Mouse (Mus musculus): Measurements from ENCODE around the gene Hist1h2bl. TPM values are rescaled to one million over a fixed set of nuclear protein-coding genes. Genes with fewer than 3 reads are reported as not detected.
"Not testable (repeated sequence)": the region's sequence is repeated elsewhere in the genome, so short reads cannot be mapped to it uniquely, and the experiment has no call there.

The Hist1h2bl gene
- 3.3 and 3.4 TPM in 2 replicates for polyA plus RNA-seq (2015; fragmentation: Nextera tagmentation; extraction: Ambion mirVana)

DNA sequence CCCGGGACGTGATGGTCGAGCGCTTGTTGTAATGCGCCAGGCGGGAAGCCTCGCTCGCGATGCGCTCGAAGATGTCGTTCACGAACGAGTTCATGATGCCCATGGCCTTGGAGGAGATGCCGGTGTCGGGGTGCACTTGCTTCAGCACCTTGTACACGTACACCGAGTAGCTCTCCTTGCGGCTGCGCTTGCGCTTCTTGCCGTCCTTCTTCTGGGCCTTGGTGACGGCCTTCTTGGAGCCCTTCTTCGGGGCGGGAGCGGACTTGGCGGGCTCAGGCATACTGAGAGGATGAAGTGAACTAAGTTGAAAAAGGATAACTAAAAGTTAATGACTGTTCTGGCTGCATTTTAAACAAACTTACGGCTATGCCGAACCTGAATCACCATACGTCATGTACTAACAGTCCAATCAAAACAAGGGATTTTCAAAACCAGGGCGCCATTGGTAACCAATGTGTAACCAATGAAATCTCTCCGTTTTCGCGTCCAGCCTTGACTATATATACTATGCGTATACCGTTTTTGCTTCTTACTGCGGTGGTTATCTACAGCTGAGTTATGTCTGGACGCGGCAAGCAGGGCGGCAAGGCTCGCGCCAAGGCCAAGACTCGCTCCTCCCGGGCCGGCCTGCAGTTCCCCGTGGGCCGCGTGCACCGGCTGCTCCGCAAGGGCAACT lies at the start of gene Hist1h2bl, which contains the start of gene Hist1h2ai:
Hist1h2bl (minus strand) TSS at position 280 of the 676 bp plus-strand sequence.
Hist1h2ai (plus strand) TSS at position 559 of the 676 bp plus-strand sequence.
- H3K9me3 ChIP-seq, H3K27me3 ChIP-seq, H3K36me3 ChIP-seq: not testable (repeated sequence)
- H3K4me2 ChIP-seq (replicated peaks) = peak within 1 kb of the TSS; percentile 85
- H3K9ac ChIP-seq = peak within 1 kb of the TSS; percentile 81
- WGBS = under 1% methylated on average over 36 of the region's 50 CpGs
- H3K4me3 ChIP-seq = peak within 1 kb of the TSS; percentile 51
- ATAC-seq (ENCODE audit: low FRiP score, low read depth) = peak; percentile 94
- peaks cover 35% of the 10 kb centered on the region for H3K4me1 ChIP-seq
- H3K27ac ChIP-seq = peak within 1 kb of the TSS; percentile 95

DNA sequence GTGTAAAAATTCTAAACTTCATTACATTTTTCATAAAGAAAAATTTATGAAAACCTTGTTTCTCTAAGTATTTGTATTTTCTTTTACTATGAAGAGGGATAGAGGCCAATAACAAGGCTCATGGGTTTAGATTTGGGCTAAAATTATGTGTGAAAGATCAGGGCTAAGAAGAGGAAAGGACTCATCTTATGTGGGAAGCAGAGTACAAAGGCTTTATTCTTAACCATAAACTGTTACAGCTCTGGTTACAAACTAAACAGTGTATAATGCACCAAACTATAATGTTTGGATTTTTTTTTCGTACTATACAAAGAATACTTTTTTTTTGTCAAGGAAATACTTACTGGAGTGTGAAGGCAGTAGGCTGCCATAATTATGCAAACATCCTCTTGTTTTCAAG lies 39.8 kb upstream of the Hist1h2bl start:
- Histone ChIP-seq H3K27ac (no peak overlapping the region), H3K9me3 (no peaks in the 10 kb centered on the region), H3K4me2 (replicated peaks) (peak overlapping the region; percentile 41; the same call in 1 of the 2 replicates), H3K27me3 (no peaks in the 10 kb centered on the region), H3K4me1 (peaks cover 18% of the 10 kb centered on the region), H3K4me3 (no peak overlapping the region), H3K36me3 (no peaks in the 10 kb centered on the region), H3K9ac (no peak overlapping the region)
- ATAC-seq (ENCODE audit: low FRiP score, low read depth) = no peak
- 77% methylated on average over 1 of the region's 1 CpGs for WGBS

DNA sequence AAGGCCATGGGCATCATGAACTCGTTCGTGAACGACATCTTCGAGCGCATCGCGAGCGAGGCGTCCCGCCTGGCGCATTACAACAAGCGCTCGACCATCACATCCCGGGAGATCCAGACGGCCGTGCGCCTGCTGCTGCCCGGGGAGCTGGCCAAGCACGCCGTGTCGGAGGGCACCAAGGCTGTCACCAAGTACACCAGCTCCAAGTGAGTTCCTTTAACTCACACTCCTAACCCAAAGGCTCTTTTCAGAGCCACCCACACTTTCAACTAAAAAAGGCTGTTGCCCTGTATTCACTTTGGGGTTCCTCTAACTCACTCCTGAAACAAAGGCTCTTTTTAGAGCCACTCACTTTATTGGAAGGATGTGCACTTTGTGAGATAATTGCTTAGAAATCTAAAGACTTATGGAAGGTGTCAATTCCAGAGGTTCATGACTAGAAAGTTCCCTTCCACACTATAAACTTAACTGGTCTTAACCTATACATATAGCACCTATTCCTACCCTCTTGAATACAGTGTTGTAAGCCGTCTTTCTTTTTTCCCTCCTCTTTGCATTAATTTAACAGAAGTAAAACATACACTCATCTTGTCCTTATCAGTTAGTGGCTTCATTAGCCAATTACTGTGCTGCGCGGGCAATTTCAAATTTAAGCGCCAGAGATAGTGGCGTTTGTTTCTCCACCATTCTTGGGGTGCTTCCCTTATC lies 38.5 kb upstream of the Hist1h2bl start:
- peak overlapping the region; percentile 75 for H3K4me2 ChIP-seq (replicated peaks)
- not testable (repeated sequence) for ATAC-seq (ENCODE audit: low FRiP score, low read depth); H3K27me3 ChIP-seq; H3K9me3 ChIP-seq; H3K36me3 ChIP-seq
- peak overlapping the region; percentile 65 for H3K9ac ChIP-seq
- WGBS = under 1% methylated on average over 26 of the region's 26 CpGs
- peaks cover 20% of the 10 kb centered on the region for H3K4me1 ChIP-seq
- H3K27ac ChIP-seq = peak overlapping the region; percentile 93
- H3K4me3 ChIP-seq = peak overlapping the region; percentile 46

DNA sequence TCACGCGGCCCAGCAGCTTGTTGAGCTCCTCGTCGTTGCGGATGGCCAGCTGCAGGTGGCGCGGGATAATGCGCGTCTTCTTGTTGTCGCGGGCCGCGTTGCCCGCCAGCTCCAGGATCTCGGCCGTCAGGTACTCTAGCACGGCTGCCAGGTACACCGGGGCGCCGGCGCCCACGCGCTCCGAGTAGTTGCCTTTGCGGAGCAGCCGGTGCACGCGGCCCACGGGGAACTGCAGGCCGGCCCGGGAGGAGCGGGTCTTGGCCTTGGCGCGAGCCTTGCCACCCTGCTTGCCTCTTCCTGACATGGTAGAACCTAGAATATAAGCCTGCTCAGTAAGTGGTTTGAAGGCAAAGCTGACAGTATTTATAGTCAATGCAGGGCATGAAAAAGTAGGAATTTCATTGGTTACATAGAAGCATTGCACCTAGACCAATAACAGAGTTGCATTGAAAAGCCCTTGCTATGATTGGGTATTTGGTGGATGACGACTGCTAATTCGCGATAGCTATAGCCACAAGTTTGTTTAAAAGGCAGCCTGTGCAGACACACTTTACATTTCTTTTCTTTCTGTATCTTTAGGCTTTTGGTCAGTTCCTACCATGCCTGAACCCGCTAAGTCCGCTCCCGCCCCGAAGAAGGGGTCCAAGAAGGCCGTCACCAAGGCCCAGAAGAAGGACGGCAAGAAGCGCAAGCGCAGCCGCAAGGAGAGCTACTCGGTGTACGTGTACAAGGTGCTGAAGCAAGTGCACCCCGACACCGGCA lies 37.8 kb upstream of the Hist1h2bl start, which contains the start of the genes Hist1h2ak and Hist1h2bn:
Hist1h2ak (minus strand) TSS at position 304 of the 762 bp plus-strand sequence.
Hist1h2bn (plus strand) TSS at position 600 of the 762 bp plus-strand sequence.
- H3K9me3 ChIP-seq, H3K27me3 ChIP-seq, H3K36me3 ChIP-seq: not testable (repeated sequence)
- Histone ChIP-seq H3K4me2 (replicated peaks) (peak within 1 kb of the TSS; percentile 75), H3K27ac (peak within 1 kb of the TSS; percentile 93), H3K4me3 (peak within 1 kb of the TSS; percentile 46), H3K9ac (peak within 1 kb of the TSS; percentile 78), H3K4me1 (peaks cover 27% of the 10 kb centered on the region)
- WGBS = under 1% methylated on average over 48 of the region's 50 CpGs
- ATAC-seq (ENCODE audit: low FRiP score, low read depth) = peak; percentile 94

DNA sequence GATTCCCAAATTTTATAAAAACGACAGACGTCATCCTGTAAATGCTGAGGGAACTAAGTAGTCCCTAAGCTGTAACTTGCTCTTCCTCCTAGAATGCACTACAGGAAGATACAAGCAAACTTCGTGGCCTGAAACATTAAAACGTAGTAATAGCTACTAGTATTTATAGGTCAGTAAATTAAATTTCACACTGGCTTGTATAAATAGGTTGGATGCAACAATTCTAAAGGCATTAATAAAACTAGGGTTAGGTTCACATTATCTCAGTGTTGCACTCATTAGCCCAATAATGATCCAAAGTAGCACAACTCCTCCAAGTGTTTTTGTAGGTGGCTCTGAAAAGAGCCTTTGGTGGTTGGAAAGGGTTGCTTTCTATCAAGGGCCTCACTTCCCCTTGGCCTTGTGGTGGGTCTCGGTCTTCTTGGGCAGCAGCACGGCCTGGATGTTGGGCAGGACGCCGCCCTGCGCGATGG lies 37.1 kb upstream of the Hist1h2bl start:
- Histone ChIP-seq H3K4me3 (peak overlapping the region; percentile 46), H3K27me3 (no peaks in the 10 kb centered on the region), H3K4me1 (peaks cover 31% of the 10 kb centered on the region), H3K9me3 (no peaks in the 10 kb centered on the region), H3K27ac (peak overlapping the region; percentile 93), H3K36me3 (no peaks in the 10 kb centered on the region), H3K4me2 (replicated peaks) (peak overlapping the region; percentile 75), H3K9ac (peak overlapping the region; percentile 78)
- no peak for ATAC-seq (ENCODE audit: low FRiP score, low read depth)
- 1% methylated on average over 10 of the region's 10 CpGs for WGBS

- no peaks in the 10 kb centered on the region for H3K9me3 ChIP-seq
- WGBS = 33% methylated on average over 3 of the region's 3 CpGs
- peak overlapping the region; percentile 46 for H3K4me3 ChIP-seq
- H3K27ac ChIP-seq = peak overlapping the region; percentile 93
- H3K4me1 ChIP-seq = peaks cover 34% of the 10 kb centered on the region
- peak overlapping the region; percentile 75 for H3K4me2 ChIP-seq (replicated peaks)
- no peaks in the 10 kb centered on the region for H3K27me3 ChIP-seq
- H3K36me3 ChIP-seq = no peaks in the 10 kb centered on the region
- no peak for ATAC-seq (ENCODE audit: low FRiP score, low read depth)
- peak overlapping the region; percentile 43; the same call in 1 of the 2 replicates for H3K9ac ChIP-seq
Measured at GRCm38 (mm10) chr13:21752356-21752755, 36.4 kb upstream of the Hist1h2bl start.

DNA sequence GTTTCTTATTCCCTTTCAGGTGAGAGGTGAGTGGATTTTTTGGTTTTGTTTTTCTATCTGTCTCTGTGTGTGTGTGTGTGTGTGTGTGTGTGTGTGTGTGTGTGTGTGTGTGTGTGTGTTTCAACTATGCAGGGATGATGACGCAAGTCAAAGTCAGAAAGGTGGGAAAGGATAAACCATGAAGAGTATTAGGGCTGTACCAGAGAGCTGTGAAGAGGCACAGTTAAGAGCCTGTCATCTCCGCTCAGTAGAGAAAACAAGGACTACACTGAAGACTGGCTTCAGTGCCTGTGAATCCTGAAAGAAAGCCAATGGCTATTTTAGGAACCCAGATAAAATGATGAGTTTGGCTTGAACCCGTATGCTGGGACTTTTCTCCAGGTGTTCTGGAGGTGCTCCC lies 35.9 kb upstream of the Hist1h2bl start:
- ATAC-seq (ENCODE audit: low FRiP score, low read depth) = no peak
- Histone ChIP-seq H3K9me3 (no peaks in the 10 kb centered on the region), H3K4me2 (replicated peaks) (peak overlapping the region; percentile 75), H3K4me3 (no peak overlapping the region), H3K27ac (peak overlapping the region; percentile 93), H3K4me1 (peaks cover 36% of the 10 kb centered on the region), H3K27me3 (no peaks in the 10 kb centered on the region), H3K9ac (no peak overlapping the region), H3K36me3 (no peaks in the 10 kb centered on the region)
- 83% methylated on average over 3 of the region's 3 CpGs for WGBS

- no peaks in the 10 kb centered on the region for H3K27me3 ChIP-seq
- no peak overlapping the region for H3K4me3 ChIP-seq
- H3K4me2 ChIP-seq (replicated peaks) = no peak overlapping the region
- peak overlapping the region; percentile 93; the same call in 1 of the 2 replicates for H3K27ac ChIP-seq
- H3K9ac ChIP-seq = no peak overlapping the region
- peaks cover 36% of the 10 kb centered on the region for H3K4me1 ChIP-seq
- no peaks in the 10 kb centered on the region for H3K36me3 ChIP-seq
- no peaks in the 10 kb centered on the region for H3K9me3 ChIP-seq
- ATAC-seq (ENCODE audit: low FRiP score, low read depth) = no peak
Measured at GRCm38 (mm10) chr13:21751417-21751816, 35.5 kb upstream of the Hist1h2bl start.

DNA sequence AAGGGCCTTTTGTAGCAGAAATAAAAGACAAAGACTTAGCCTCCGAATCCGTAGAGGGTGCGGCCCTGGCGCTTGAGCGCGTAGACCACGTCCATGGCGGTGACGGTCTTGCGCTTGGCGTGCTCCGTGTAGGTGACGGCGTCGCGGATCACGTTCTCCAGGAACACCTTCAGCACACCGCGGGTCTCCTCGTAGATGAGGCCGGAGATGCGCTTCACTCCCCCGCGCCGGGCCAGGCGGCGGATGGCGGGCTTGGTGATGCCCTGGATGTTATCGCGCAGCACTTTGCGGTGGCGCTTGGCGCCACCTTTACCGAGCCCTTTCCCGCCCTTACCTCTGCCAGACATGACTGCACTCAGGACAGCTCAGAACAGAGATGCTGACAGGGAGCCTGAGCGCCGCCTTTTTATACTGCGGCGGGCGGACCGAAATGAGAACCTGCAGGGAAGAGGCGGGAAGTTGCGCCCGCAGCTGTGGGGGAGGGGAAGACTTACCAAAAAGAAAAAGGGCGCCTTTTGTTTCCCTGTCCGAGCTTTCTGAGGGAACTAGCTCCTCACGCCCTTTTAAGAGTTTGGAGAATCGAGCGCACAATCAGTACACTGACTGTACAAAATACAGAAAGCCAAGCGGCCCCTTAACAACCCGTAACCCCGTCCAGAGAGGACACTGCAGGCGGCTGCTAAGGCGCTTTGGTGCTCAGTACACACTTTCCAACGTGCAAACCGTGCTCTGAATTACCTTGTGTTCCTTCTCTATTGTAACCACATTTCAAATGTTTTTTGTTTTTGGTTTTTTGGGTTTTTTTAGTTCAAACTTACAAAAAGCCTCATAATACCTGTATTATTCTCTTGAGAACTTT lies 34.4 kb upstream of the Hist1h2bl start, which contains the start of gene Hist1h4k:
Hist1h4k (minus strand) TSS at position 347 of the 859 bp plus-strand sequence.
- H3K9me3 ChIP-seq, H3K36me3 ChIP-seq, H3K27me3 ChIP-seq: not testable (repeated sequence)
- H3K4me3 ChIP-seq = peak within 1 kb of the TSS; percentile 60
- H3K27ac ChIP-seq = peak within 1 kb of the TSS; percentile 98
- ATAC-seq (ENCODE audit: low FRiP score, low read depth) = peak; percentile 87
- peaks cover 36% of the 10 kb centered on the region for H3K4me1 ChIP-seq
- peak within 1 kb of the TSS; percentile 87 for H3K4me2 ChIP-seq (replicated peaks)
- peak within 1 kb of the TSS; percentile 77 for H3K9ac ChIP-seq
- WGBS = under 1% methylated on average over 50 of the region's 56 CpGs

- peaks cover 32% of the 10 kb centered on the region for H3K4me1 ChIP-seq
- ATAC-seq (ENCODE audit: low FRiP score, low read depth) = no peak
- 3% methylated on average over 5 of the region's 5 CpGs for WGBS
Measured at GRCm38 (mm10) chr13:21749387-21750158, 33.6 kb upstream of the Hist1h2bl start.

More at GRCm38 (mm10) chr13:21749387-21750158, 33.6 kb upstream of the Hist1h2bl start:
- H3K36me3 ChIP-seq = no peaks in the 10 kb centered on the region
- peak overlapping the region; percentile 77 for H3K9ac ChIP-seq
- peak overlapping the region; percentile 72 for H3K27ac ChIP-seq
- H3K4me2 ChIP-seq (replicated peaks) = peak overlapping the region; percentile 87
- peak overlapping the region; percentile 60 for H3K4me3 ChIP-seq
- H3K9me3 ChIP-seq = no peaks in the 10 kb centered on the region
- no peaks in the 10 kb centered on the region for H3K27me3 ChIP-seq

Measured in limb, embryonic 13.5 days (tissue).